33 mouse cellular contexts compared by ENCODE assay signal in the genomic region with DNA sequence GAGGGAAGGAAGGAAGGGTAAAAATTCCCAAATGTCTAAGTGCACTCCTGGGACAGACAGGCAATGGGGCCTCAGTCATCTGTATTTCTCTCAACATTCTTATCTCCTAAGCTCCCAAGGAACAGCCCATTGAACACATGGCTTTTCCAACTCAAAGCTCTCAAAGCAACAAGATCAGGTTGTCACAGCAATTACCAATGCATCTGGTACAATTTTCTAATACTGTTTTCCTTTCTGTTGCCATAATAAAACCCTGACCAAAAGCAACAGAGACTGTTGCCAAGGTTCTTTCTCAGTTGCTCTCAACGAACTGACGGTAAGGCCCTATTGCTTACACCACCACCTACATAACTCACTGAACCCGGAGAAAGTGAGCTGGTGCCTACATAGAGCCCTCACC. TPM values are rescaled to one million over a fixed set of nuclear protein-coding genes. Genes with fewer than 3 reads are reported as not detected.
"Had no signal": no experiment of that assay in that cellular context is flagged by ENCODE, and none has a peak within 500 bp of the region (broad histone marks: within the 10 kb centered on the region; RNA-seq: fewer than 3 reads in every experiment).

No protein-coding gene starts in this region.

- H3K36me3 ChIP-seq: limb, embryonic 12.5 days; limb, embryonic 13.5 days; limb, embryonic 15.5 days; liver, embryonic 12.5 days; liver, embryonic 13.5 days; liver, embryonic 15.5 days; lung, embryonic 15.5 days; midbrain, embryonic 10.5 days; midbrain, embryonic 12.5 days; midbrain, embryonic 13.5 days; midbrain, embryonic 15.5 days; neural tube, embryonic 12.5 days; neural tube, embryonic 13.5 days had no signal

- H3K4me1 ChIP-seq: limb, embryonic 12.5 days; limb, embryonic 13.5 days; limb, embryonic 15.5 days; liver, embryonic 12.5 days; liver, embryonic 13.5 days; liver, embryonic 15.5 days; lung, embryonic 15.5 days; megakaryocyte, embryonic 14.5 days; midbrain, embryonic 10.5 days; midbrain, embryonic 12.5 days; midbrain, embryonic 13.5 days; midbrain, embryonic 15.5 days; neural tube, embryonic 12.5 days; neural tube, embryonic 13.5 days had no signal

- H3K4me3 ChIP-seq: limb, embryonic 12.5 days; limb, embryonic 13.5 days; limb, embryonic 15.5 days; liver, embryonic 12.5 days; liver, embryonic 13.5 days; liver, embryonic 15.5 days; lung, embryonic 15.5 days; megakaryocyte, embryonic 14.5 days; midbrain, embryonic 10.5 days; midbrain, embryonic 12.5 days; midbrain, embryonic 13.5 days; midbrain, embryonic 15.5 days; myocyte; neural tube, embryonic 12.5 days; neural tube, embryonic 13.5 days had no signal

- DNase-seq: left cerebral cortex, postnatal 4 days; liver; liver, embryonic 13.5 days; liver, postnatal 0 days; lung, adult 18-20 months; lung, adult 2 months; lung, embryonic 14.5 days; lung, postnatal 10 days; lung, postnatal 14 days; lung, postnatal 36 days; lung, postnatal 4 days; midbrain, embryonic 14.5 days had no signal

- ATAC-seq: liver, embryonic 12.5 days; liver, postnatal 0 days; lung, postnatal 0 days; midbrain, embryonic 13.5 days; midbrain, embryonic 15.5 days; midbrain, embryonic 16.5 days had no signal

- H3K27me3 ChIP-seq: limb, embryonic 12.5 days; limb, embryonic 13.5 days; limb, embryonic 15.5 days; liver, embryonic 12.5 days; liver, embryonic 13.5 days; liver, embryonic 15.5 days; lung, embryonic 15.5 days; megakaryocyte, embryonic 14.5 days; midbrain, embryonic 12.5 days; midbrain, embryonic 13.5 days; midbrain, embryonic 15.5 days; neural tube, embryonic 12.5 days; neural tube, embryonic 13.5 days had no signal

- H3K4me2 ChIP-seq: limb, embryonic 12.5 days; limb, embryonic 13.5 days; limb, embryonic 15.5 days; liver, embryonic 11.5 days; liver, embryonic 12.5 days; liver, embryonic 13.5 days; liver, embryonic 15.5 days; lung, embryonic 14.5 days; lung, embryonic 15.5 days; midbrain, embryonic 11.5 days; midbrain, embryonic 12.5 days; midbrain, embryonic 13.5 days; midbrain, embryonic 15.5 days; neural tube, embryonic 12.5 days; neural tube, embryonic 13.5 days had no signal

- H3K9ac ChIP-seq: limb, embryonic 12.5 days; limb, embryonic 13.5 days; limb, embryonic 15.5 days; liver, embryonic 12.5 days; liver, embryonic 13.5 days; liver, embryonic 14.5 days; liver, embryonic 15.5 days; liver, postnatal 0 days; lung, embryonic 14.5 days; lung, embryonic 15.5 days; midbrain, embryonic 12.5 days; midbrain, embryonic 13.5 days; midbrain, embryonic 15.5 days; neural tube, embryonic 12.5 days; neural tube, embryonic 13.5 days had no signal

- H3K9me3 ChIP-seq: limb, embryonic 15.5 days; liver, embryonic 12.5 days; liver, embryonic 13.5 days; liver, embryonic 15.5 days; lung, embryonic 15.5 days; midbrain, embryonic 12.5 days; midbrain, embryonic 13.5 days; midbrain, embryonic 15.5 days; neural tube, embryonic 13.5 days had no signal

- H3K27ac ChIP-seq: limb, embryonic 12.5 days; limb, embryonic 13.5 days; limb, embryonic 15.5 days; liver, embryonic 12.5 days; liver, embryonic 13.5 days; liver, embryonic 14.5 days; liver, embryonic 15.5 days; lung, embryonic 15.5 days; macrophage; midbrain, embryonic 10.5 days; midbrain, embryonic 12.5 days; midbrain, embryonic 13.5 days; midbrain, embryonic 15.5 days; neural tube, embryonic 12.5 days; neural tube, embryonic 13.5 days had no signal

RNA-seq across cellular contexts. Expression of gene Synpo2, which starts 8.7 kb away (rescaled TPM):
- total RNA-seq: monocyte, adult 5-6 weeks had no signal
